Mouse (Mus musculus) lung, embryonic 16.5 days (tissue): Measurements from ENCODE around the gene Slc44a1. TPM values are rescaled to one million over a fixed set of nuclear protein-coding genes. Genes with fewer than 3 reads are reported as not detected.

ENCODE experiments used
- ATAC-seq: fragments of 200-750 bp; cut with Nextera tagmentation; 2 replicates; pipeline ENCODE4 v1.8.0; 2017; ENCODE audit warnings: low read depth, mild to moderate bottlenecking, moderate library complexity
- H3K27ac ChIP-seq: fragments of 300-500 bp; sonication (generic); 2 replicates; pipeline ENCODE4 v1.5.1; 2014; ENCODE audit warnings: mild to moderate bottlenecking, control low read depth, low read length
- H3K27me3 ChIP-seq: fragments of 300-500 bp; sonication (generic); 2 replicates; pipeline ENCODE4 v1.6.1; 2014; ENCODE audit warnings: low read depth, low read length, mixed read lengths; ENCODE audit not compliant: control insufficient read depth, insufficient read depth
- H3K36me3 ChIP-seq: fragments of 300-500 bp; sonication (generic); 2 replicates; pipeline ENCODE4 v1.6.1; 2014; ENCODE audit warnings: low read length; ENCODE audit not compliant: control insufficient read depth, insufficient read depth
- H3K4me1 ChIP-seq: fragments of 300-500 bp; sonication (generic); replicated peaks from 2 replicates; pipeline ENCODE4 v1.6.1; 2014; ENCODE audit warnings: low read length, mixed read lengths; ENCODE audit not compliant: control insufficient read depth, insufficient read depth
- H3K4me2 ChIP-seq: fragments of 300-500 bp; sonication (generic); 2 replicates; pipeline ENCODE4 v1.6.1; 2014; ENCODE audit warnings: low read depth, low read length, control low read depth
- H3K4me3 ChIP-seq: fragments of 300-500 bp; sonication (generic); 2 replicates; pipeline ENCODE4 v1.5.1; 2014; ENCODE audit warnings: mild to moderate bottlenecking, low read length, control low read depth
- H3K9ac ChIP-seq: fragments of 300-500 bp; sonication (generic); 2 replicates; pipeline ENCODE4 v1.6.1; 2014; ENCODE audit warnings: low read length, control low read depth
- H3K9me3 ChIP-seq: fragments of 300-500 bp; sonication (generic); 2 replicates; pipeline ENCODE4 v1.6.1; 2016; ENCODE audit warnings: low read length; ENCODE audit not compliant: control insufficient read depth
- WGBS: fragments of 180-500 bp; shearing (Covaris S2); extraction: QIAGEN DNeasy Blood & Tissue Kit; methylation state at CpG from one replicate; pipeline ENCODE4 v1.1.7; 2014; 5-methylcytosine and 5-hydroxymethylcytosine counted together
- polyA plus RNA-seq: library from polyadenylated mRNA; unstranded; fragments of >200 nt; fragmentation: Nextera tagmentation; extraction: Ambion mirVana; gene quantifications from 2 replicates; pipeline ENCODE4 v1.2.1, GENCODE M21; 2015

Slc44a1 gene
- polyA plus RNA-seq, 1 experiment from 2014 or later, result 24.5 TPM

DNA sequence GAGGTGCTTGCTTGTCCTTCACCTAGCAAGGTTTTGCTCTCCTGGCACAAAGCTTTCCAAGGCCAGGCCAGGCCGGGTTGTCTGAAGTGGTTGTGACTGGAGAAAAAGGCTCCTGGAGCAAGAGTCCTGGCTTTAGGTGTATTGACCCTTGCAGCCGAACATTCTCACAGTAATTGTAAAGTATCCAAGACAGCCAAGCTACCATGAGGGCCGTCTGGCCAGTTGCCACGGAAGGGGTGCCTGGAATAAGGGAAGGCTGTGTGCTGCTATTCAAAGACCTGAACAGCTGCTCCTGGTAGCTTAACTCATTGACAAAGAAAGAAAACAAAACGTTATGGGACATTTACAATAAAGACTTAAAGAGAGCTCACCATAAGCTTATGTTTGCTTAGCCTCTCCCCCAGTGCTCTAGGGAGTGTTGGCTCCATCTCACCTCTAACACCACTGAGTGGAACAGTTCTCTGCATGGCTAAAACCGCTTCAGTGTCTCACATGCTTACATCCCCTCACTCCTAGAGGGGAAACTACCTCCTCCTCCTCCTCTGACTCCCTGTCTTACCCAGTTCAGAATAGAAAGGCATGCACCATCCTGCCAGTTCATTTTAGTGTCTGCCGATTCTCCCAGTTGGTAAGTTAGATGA, 197.2 kb downstream of the Slc44a1 start:
- Histone ChIP-seq H3K9me3 (0 out of 2 replicates have a peak, but pooled peaks cover 3% of the 10 kb centered on the region), H3K4me1 (peaks cover 8% of the 10 kb centered on the region), H3K27me3 (no peaks in the 10 kb centered on the region), H3K27ac (0 out of 2 replicates have a peak overlapping the region, but pooled peaks have one; percentile 6), H3K36me3 (peaks cover 3% of the 10 kb centered on the region; the same call in 1 of the 2 replicates), H3K9ac (no peak overlapping the region), H3K4me3 (no peak overlapping the region), H3K4me2 (no peak overlapping the region)
- 50% methylated on average over 7 of the region's 7 CpGs for WGBS
- ATAC-seq, result peak; percentile 52

DNA sequence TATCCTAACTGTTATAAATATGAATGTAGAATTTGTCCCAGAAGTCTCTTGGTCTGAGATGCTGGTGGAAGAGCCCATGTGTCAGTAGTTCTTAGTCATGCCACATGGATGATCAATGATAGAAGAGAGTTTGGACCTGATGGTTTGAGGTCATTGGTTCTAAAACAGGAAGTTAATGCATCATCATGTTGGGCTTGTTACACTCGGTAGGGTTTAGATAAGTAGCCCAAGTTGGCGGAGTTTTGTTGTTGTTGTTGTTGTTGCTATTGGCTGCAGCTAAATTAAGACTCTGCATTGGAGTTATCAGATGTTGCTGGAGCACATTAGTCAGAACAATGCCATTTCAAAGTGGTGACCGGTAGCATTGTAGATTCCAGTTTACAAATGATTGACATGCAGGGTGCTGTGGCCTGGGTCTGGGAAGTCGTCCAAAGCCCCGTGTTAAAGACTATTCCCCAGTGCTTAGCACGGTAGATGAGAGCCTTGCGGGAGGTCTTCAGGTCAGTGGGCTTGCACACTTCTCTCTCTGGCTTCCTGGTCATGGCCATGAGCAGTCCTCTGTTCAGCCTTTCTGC, 198.4 kb downstream of the Slc44a1 start:
- H3K4me1 ChIP-seq, result peaks cover 8% of the 10 kb centered on the region
- no peak for ATAC-seq

DNA sequence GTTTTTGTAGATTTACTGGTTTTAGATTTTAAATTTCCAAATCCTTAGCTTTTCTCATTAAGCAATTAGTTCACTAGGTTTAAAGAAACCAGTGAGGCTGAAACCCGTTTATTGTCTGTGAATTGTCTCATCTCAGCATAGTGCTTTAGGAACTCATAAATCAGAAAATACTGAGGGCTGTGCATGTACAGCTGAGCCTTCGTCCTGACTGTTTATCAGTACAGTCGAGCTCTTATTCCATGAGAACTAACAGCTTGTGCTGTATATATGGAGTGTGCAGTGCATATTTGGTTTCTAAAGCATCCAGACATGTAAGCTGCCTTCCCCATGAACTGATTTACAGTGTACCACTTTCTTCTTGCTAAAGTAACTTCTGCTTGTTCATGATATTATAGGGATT, 217.8 kb downstream of the Slc44a1 start:
- Histone ChIP-seq H3K9me3 (no peaks in the 10 kb centered on the region), H3K4me3 (no peak overlapping the region), H3K4me1 (no peaks in the 10 kb centered on the region), H3K27ac (no peak overlapping the region), H3K27me3 (no peaks in the 10 kb centered on the region), H3K9ac (no peak overlapping the region), H3K4me2 (no peak overlapping the region), H3K36me3 (peaks cover 8% of the 10 kb centered on the region)
- ATAC-seq, result no peak
- WGBS, result 47% methylated on average over 3 of the region's 3 CpGs

More for the DNA sequence above, 198.4 kb downstream of the Slc44a1 start:
- Histone ChIP-seq H3K4me2 (no peak overlapping the region), H3K4me3 (no peak overlapping the region), H3K27ac (no peak overlapping the region), H3K9me3 (0 out of 2 replicates have a peak, but pooled peaks cover 3% of the 10 kb centered on the region), H3K36me3 (peaks cover 3% of the 10 kb centered on the region; the same call in 1 of the 2 replicates), H3K27me3 (no peaks in the 10 kb centered on the region), H3K9ac (no peak overlapping the region)
- WGBS, result 68% methylated on average over 7 of the region's 7 CpGs

DNA sequence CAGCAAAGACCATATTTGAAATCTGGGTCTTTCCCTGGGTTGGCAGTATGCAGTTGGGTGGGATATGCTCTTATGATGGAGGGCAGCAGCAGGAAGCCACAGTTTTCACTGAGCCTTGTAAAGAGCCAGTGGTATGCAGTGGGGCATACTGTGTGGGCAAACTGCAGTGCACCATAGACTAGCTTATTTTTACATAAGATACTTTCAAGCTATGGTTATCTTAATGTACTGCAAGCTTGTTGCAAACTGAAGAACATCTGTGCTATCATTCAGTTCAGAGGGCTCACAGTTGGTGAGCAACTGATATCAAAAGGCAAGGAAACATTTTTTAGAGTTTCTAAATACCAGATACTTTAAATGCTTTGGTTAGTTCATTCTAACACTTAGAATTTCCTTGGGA, 220.5 kb downstream of the Slc44a1 start:
- no peak overlapping the region for H3K9ac ChIP-seq
- no peak overlapping the region for H3K4me2 ChIP-seq
- H3K4me1 ChIP-seq, result no peaks in the 10 kb centered on the region
- H3K27me3 ChIP-seq, result no peaks in the 10 kb centered on the region
- no peak overlapping the region for H3K4me3 ChIP-seq
- H3K36me3 ChIP-seq, result no peaks in the 10 kb centered on the region
- H3K9me3 ChIP-seq, result no peaks in the 10 kb centered on the region
- no peak for ATAC-seq
- H3K27ac ChIP-seq, result no peak overlapping the region

Other genes starting within 250 kb of the Slc44a1 start
- 8.6 and 11.7 TPM in 2 replicates for gene Fsd1l, start 191.1 kb downstream of the Slc44a1 start, polyA plus RNA-seq